Mouse (Mus musculus) liver, postnatal 0 days (tissue): ENCODE measurements around the gene Zdhhc17. TPM values are rescaled to one million over a fixed set of nuclear protein-coding genes. Genes with fewer than 3 reads are reported as not detected.

ENCODE experiments used
- ATAC-seq: fragments of 200-750 bp; cut with Nextera tagmentation; 2 replicates; pipeline ENCODE4 v1.8.0; 2017; ENCODE audit warnings: mild to moderate bottlenecking, moderate library complexity
- DNase-seq: peaks from one replicate; pipeline ENCODE4 v3.0.0-alpha.2; 2016
- H3K27ac ChIP-seq: fragments of 300-500 bp; sonication (generic); 2 replicates; pipeline ENCODE4 v1.5.1; 2014; ENCODE audit warnings: antibody characterized with exemption, moderate library complexity, mild to moderate bottlenecking, low read depth
- H3K27me3 ChIP-seq: fragments of 300-500 bp; sonication (generic); 2 replicates; pipeline ENCODE4 v1.6.1; 2014; ENCODE audit warnings: low read length, control low read depth, mixed read lengths; ENCODE audit not compliant: insufficient read depth
- H3K36me3 ChIP-seq: fragments of 300-500 bp; sonication (generic); replicated peaks from 2 replicates; pipeline ENCODE4 v1.6.1; 2014; ENCODE audit warnings: mild to moderate bottlenecking, control low read depth, low read length, moderate library complexity, mixed read lengths; ENCODE audit not compliant: insufficient read depth
- H3K4me1 ChIP-seq: fragments of 300-500 bp; sonication (generic); 2 replicates; pipeline ENCODE4 v1.6.1; 2014; ENCODE audit warnings: antibody characterized with exemption, mild to moderate bottlenecking, control low read depth; ENCODE audit not compliant: insufficient read depth
- H3K4me2 ChIP-seq: fragments of 300-500 bp; sonication (generic); 2 replicates; pipeline ENCODE4 v1.6.1; 2014; ENCODE audit warnings: low read depth, mild to moderate bottlenecking, low read length, moderate library complexity, mixed read lengths
- H3K4me3 ChIP-seq: fragments of 300-500 bp; sonication (generic); 2 replicates; pipeline ENCODE4 v1.5.1; 2014; ENCODE audit warnings: low read depth, low read length
- H3K9ac ChIP-seq: fragments of 300-500 bp; sonication (generic); replicated peaks from 2 replicates; pipeline ENCODE4 v1.6.1; 2014; ENCODE audit warnings: mild to moderate bottlenecking, moderate library complexity
- H3K9me3 ChIP-seq: fragments of 300-500 bp; sonication (generic); 2 replicates; pipeline ENCODE4 v1.6.1; 2016; ENCODE audit warnings: mild to moderate bottlenecking, control low read depth, low read length, mixed read lengths
- CTCF ChIP-seq: sonication (generic); IDR thresholded peaks from 2 replicates; pipeline ENCODE4 v1.5.1; 2016; ENCODE audit warnings: antibody characterized with exemption, low read depth
- EP300 ChIP-seq: IDR thresholded peaks from 2 replicates; pipeline ENCODE4 v1.6.1; 2016; ENCODE audit warnings: antibody characterized with exemption, low read depth, mild to moderate bottlenecking
- WGBS: fragments of 180-500 bp; shearing (Covaris S2); extraction: QIAGEN DNeasy Blood & Tissue Kit; methylation state at CpG from one replicate; pipeline ENCODE4 v1.1.7; 2014; ENCODE audit not compliant: insufficient replicate concordance; 5-methylcytosine and 5-hydroxymethylcytosine counted together
- polyA plus RNA-seq: library from polyadenylated mRNA; unstranded; fragments of >200 nt; fragmentation: Nextera tagmentation; extraction: Ambion mirVana; gene quantifications from 2 replicates; pipeline ENCODE4 v1.2.1, GENCODE M21; 2015

Gene Zdhhc17
- polyA plus RNA-seq, 1 experiment from 2014 or later = 4.9 TPM

GRCm38 (mm10) chr10:110952937-110953451, 56.9 kb downstream of the Zdhhc17 start:
- DNase-seq = peak; percentile 50

DNA sequence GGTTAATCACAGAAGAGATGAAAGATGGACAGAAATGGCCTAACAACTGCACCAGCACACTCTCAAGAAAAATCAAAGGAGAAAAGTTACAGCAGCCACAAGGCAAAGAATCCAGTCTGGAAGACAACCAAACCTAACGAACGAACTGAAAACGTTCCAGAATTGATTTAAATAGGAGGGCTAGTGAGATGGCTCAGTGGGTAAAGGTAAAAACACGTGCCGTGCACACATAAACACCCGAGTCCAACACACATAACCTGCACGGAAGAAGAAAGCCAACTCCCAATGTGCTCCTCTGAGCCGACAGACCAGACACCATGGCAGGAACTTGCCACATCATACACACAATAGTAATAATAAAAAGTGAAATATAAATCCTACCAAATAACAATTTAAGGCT, 57.7 kb downstream of the Zdhhc17 start:
- no peak overlapping the region for H3K4me2 ChIP-seq
- H3K9ac ChIP-seq = no peak overlapping the region
- no peak for TF ChIP-seq CTCF
- TF ChIP-seq EP300 = no peak
- ATAC-seq (no peak), DNase-seq (no peak)
- 82% methylated on average over 8 of the region's 8 CpGs for WGBS
- no peak overlapping the region for H3K4me3 ChIP-seq
- H3K36me3 ChIP-seq = peaks cover 26% of the 10 kb centered on the region
- peak overlapping the region; percentile 58 for H3K27ac ChIP-seq
- H3K4me1 ChIP-seq = no peaks in the 10 kb centered on the region
- no peaks in the 10 kb centered on the region for H3K27me3 ChIP-seq
- H3K9me3 ChIP-seq = no peaks in the 10 kb centered on the region

More at GRCm38 (mm10) chr10:110952937-110953451, 56.9 kb downstream of the Zdhhc17 start:
- peak; percentile 97 for ATAC-seq
- 71% methylated on average over 9 of the region's 9 CpGs for WGBS
- Histone ChIP-seq H3K9me3 (no peaks in the 10 kb centered on the region), H3K27me3 (no peaks in the 10 kb centered on the region), H3K36me3 (peaks cover 21% of the 10 kb centered on the region; the same call in 1 of the 2 replicates), H3K4me1 (no peaks in the 10 kb centered on the region), H3K27ac (peak overlapping the region; percentile 58), H3K4me3 (no peak overlapping the region), H3K9ac (no peak overlapping the region), H3K4me2 (no peak overlapping the region)
- TF ChIP-seq CTCF (no peak), EP300 (no peak)

DNA sequence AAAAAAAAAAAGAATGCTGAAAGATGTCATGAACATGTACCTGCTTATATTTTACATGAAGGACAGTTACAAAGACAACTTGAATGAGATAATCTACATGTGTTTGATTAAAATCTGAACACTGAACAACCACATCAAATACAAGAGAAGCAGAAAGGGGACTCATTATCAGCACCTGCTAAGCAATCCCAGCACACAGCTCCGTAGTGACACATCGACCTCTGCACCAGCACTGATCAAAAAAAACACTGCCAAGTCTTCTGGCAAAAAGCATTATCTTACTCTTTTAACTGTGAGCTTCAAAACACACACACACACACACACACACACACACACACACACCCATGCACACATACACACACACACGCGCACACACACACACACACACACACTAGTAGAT, 58.2 kb downstream of the Zdhhc17 start:
- ATAC-seq (no peak), DNase-seq (no peak)
- Histone ChIP-seq H3K36me3 (peaks cover 29% of the 10 kb centered on the region), H3K27me3 (no peaks in the 10 kb centered on the region), H3K9me3 (no peaks in the 10 kb centered on the region), H3K4me3 (no peak overlapping the region), H3K27ac (no peak overlapping the region), H3K4me1 (no peaks in the 10 kb centered on the region), H3K4me2 (no peak overlapping the region), H3K9ac (no peak overlapping the region)
- TF ChIP-seq EP300 = no peak
- no peak for TF ChIP-seq CTCF
- 80% methylated on average over 4 of the region's 4 CpGs for WGBS

GRCm38 (mm10) chr10:110951112-110951511, 58.8 kb downstream of the Zdhhc17 start:
- ATAC-seq (no peak), DNase-seq (no peak)
- peaks cover 31% of the 10 kb centered on the region for H3K36me3 ChIP-seq
- 68% methylated on average over 1 of the region's 1 CpGs for whole genome bisulfite sequencing
- H3K9me3 ChIP-seq = no peaks in the 10 kb centered on the region
- no peak overlapping the region for H3K27ac ChIP-seq
- no peak for TF ChIP-seq CTCF
- no peak for TF ChIP-seq EP300
- no peak overlapping the region for H3K9ac ChIP-seq
- no peaks in the 10 kb centered on the region for H3K27me3 ChIP-seq
- H3K4me1 ChIP-seq = no peaks in the 10 kb centered on the region
- no peak overlapping the region for H3K4me3 ChIP-seq
- H3K4me2 ChIP-seq = no peak overlapping the region

DNA sequence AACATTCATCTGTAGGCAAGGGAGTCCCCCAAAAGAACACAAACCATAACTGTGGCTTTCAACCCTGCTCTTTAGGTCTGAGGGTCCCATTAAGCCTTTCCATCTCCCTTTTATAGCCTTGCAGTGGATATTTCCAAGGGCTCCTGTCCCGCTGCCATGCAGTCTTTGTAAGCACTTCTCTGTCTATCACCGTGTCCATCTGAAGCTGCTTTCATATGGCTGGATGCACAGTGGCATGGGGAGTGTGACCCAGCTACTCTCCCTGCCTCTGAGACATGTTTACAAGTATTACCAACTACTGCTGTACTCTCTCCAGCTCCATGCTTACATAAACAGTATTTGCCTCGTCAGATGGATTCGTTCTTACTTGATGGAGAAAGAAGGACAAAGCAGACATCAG, 62.4 kb downstream of the Zdhhc17 start:
- H3K4me1 ChIP-seq = no peaks in the 10 kb centered on the region
- no peak for DNase-seq
- no peaks in the 10 kb centered on the region for H3K9me3 ChIP-seq
- H3K4me2 ChIP-seq = no peak overlapping the region
- H3K27ac ChIP-seq = no peak overlapping the region
- peaks cover 30% of the 10 kb centered on the region for H3K36me3 ChIP-seq
- ATAC-seq = no peak
- TF ChIP-seq EP300 (no peak), CTCF (no peak)
- H3K4me3 ChIP-seq = no peak overlapping the region
- WGBS = 83% methylated on average over 4 of the region's 4 CpGs
- H3K27me3 ChIP-seq = no peaks in the 10 kb centered on the region
- H3K9ac ChIP-seq = no peak overlapping the region

- H3K9me3 ChIP-seq = no peaks in the 10 kb centered on the region
- H3K9ac ChIP-seq = no peak overlapping the region
- no peaks in the 10 kb centered on the region for H3K4me1 ChIP-seq
- DNase-seq (peak; percentile 12), ATAC-seq (no peak)
- H3K4me3 ChIP-seq = no peak overlapping the region
- no peaks in the 10 kb centered on the region for H3K27me3 ChIP-seq
- H3K4me2 ChIP-seq = no peak overlapping the region
- peaks cover 34% of the 10 kb centered on the region for H3K36me3 ChIP-seq
- WGBS = 74% methylated on average over 12 of the region's 12 CpGs
- H3K27ac ChIP-seq = no peak overlapping the region
- TF ChIP-seq EP300 = no peak
These were observed 64.0 kb downstream of the Zdhhc17 start for GRCm38 (mm10) chr10:110945966-110946365.

GRCm38 (mm10) chr10:110944175-110944574, 65.8 kb downstream of the Zdhhc17 start:
- no peaks in the 10 kb centered on the region for H3K4me1 ChIP-seq

More at GRCm38 (mm10) chr10:110944175-110944574, 65.8 kb downstream of the Zdhhc17 start:
- DNase-seq = peak; percentile 6
- Histone ChIP-seq H3K9ac (no peak overlapping the region), H3K9me3 (no peaks in the 10 kb centered on the region), H3K36me3 (peaks cover 28% of the 10 kb centered on the region), H3K4me3 (no peak overlapping the region), H3K27me3 (no peaks in the 10 kb centered on the region), H3K4me2 (no peak overlapping the region), H3K27ac (no peak overlapping the region)
- TF ChIP-seq CTCF = no peak
- TF ChIP-seq EP300 = no peak
- ATAC-seq = no peak
- WGBS = 87% methylated on average over 11 of the region's 11 CpGs
